Mouse (Mus musculus): ENCODE measurements around the gene Ptk7. TPM values are rescaled to one million over a fixed set of nuclear protein-coding genes. Genes with fewer than 3 reads are reported as not detected.

Gene Ptk7
- polyA plus RNA-seq, 1 experiment from 2014 or later = 43.3 TPM

DNA sequence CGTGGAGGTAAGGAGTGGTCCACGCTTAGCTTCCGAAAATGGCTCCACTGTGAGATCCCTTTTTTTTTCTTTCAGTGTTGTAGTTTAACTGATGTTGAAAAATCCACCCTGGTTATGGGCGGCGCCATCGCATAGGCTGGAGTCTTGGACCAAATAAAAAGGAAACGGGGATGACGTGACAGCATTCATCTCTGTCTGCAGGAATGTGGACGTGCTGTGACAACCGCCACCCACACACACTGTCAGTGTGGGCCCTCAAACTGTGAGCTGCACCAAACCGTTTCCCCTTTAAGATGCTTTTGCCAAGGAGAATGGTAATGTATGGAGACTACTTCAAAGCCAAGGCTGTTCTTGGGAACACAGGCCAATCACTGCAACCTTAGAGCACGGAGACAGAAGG, 23.3 kb downstream of the Ptk7 start:
- H3K4me2 ChIP-seq (ENCODE audit: low read depth, low read length, severe bottlenecking) = no peak overlapping the region
- peaks cover 2% of the 10 kb centered on the region; the same call in 1 of the 2 replicates for H3K4me1 ChIP-seq (replicated peaks; ENCODE audit: control insufficient read depth, insufficient read depth, low read length)

DNA sequence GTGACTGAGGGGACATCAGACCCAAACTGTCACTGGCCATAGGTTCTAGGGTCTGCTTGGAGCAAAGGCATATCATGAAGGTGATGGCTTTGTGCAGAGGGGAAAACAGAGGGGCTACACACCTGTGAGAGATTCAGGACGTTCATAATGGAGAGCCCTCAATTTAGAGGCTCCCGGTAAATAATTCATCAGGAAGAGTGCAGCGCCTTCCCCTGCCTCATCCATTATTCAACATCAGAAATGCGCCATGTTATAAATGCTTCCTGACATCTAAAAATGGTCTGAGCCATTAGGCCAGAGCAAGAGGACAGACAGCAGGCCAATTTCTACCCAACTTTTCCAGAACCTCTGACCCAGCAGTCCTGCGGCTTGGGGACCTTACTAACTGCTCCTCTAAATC, 24.2 kb downstream of the Ptk7 start:
- H3K9me3 ChIP-seq (ENCODE audit: control insufficient read depth, low read length) = no peaks in the 10 kb centered on the region
- no peak overlapping the region for H3K9ac ChIP-seq (ENCODE audit: low read length)

More for the DNA sequence above, 23.3 kb downstream of the Ptk7 start:
- Histone ChIP-seq H3K36me3 (ENCODE audit: control insufficient read depth, insufficient read depth, low read length) (no peaks in the 10 kb centered on the region), H3K27me3 (ENCODE audit: control insufficient read depth, insufficient read depth, low read length) (no peaks in the 10 kb centered on the region), H3K9ac (ENCODE audit: low read length) (no peak overlapping the region), H3K9me3 (ENCODE audit: control insufficient read depth, low read length) (no peaks in the 10 kb centered on the region), H3K27ac (ENCODE audit: low read depth, low read length) (no peak overlapping the region), H3K4me3 (ENCODE audit: low read depth, low read length) (no peak overlapping the region)
- ATAC-seq (replicated peaks; ENCODE audit: low FRiP score) (no peak), DNase-seq (ENCODE audit: low spot score) (no peak)
- 87% methylated on average over 12 of the region's 12 CpGs for WGBS

DNA sequence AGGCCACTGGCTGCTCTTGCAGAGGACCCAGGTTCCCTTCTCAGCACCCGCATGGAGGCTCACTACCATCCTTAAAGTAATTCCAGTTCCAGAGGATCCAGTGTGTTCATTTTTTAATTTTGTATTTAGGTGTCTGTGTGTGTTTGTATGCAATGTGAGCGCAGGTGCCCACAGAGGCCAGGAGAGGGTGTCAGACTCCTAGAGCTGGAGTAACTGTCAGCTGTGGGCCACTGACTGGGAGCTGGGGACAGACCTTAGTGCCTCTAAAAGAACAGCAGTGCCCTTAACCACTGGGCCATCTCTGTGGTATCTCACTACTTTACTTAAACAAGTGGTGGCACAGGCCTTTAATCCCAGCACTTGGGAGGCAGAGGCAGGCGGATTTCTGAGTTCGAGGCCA, 26.1 kb downstream of the Ptk7 start:
- Histone ChIP-seq H3K9me3 (ENCODE audit: control insufficient read depth, low read length) (no peaks in the 10 kb centered on the region), H3K27ac (ENCODE audit: low read depth, low read length) (no peak overlapping the region), H3K4me3 (ENCODE audit: low read depth, low read length) (no peak overlapping the region), H3K9ac (ENCODE audit: low read length) (no peak overlapping the region), H3K36me3 (ENCODE audit: control insufficient read depth, insufficient read depth, low read length) (no peaks in the 10 kb centered on the region), H3K27me3 (ENCODE audit: control insufficient read depth, insufficient read depth, low read length) (no peaks in the 10 kb centered on the region), H3K4me1 (replicated peaks; ENCODE audit: control insufficient read depth, insufficient read depth, low read length) (0 out of 2 replicates have a peak, but pooled peaks cover 2% of the 10 kb centered on the region), H3K4me2 (ENCODE audit: low read depth, low read length, severe bottlenecking) (no peak overlapping the region)
- WGBS = 94% methylated on average over 4 of the region's 4 CpGs
- ATAC-seq (replicated peaks; ENCODE audit: low FRiP score) (no peak), DNase-seq (ENCODE audit: low spot score) (no peak)

More for the DNA sequence above, 24.2 kb downstream of the Ptk7 start:
- no peaks in the 10 kb centered on the region for H3K36me3 ChIP-seq (ENCODE audit: control insufficient read depth, insufficient read depth, low read length)
- 75% methylated on average over 5 of the region's 5 CpGs for WGBS
- DNase-seq (ENCODE audit: low spot score) = no peak
- H3K4me3 ChIP-seq (ENCODE audit: low read depth, low read length) = no peak overlapping the region
- H3K4me2 ChIP-seq (ENCODE audit: low read depth, low read length, severe bottlenecking) = no peak overlapping the region
- ATAC-seq (replicated peaks; ENCODE audit: low FRiP score) = no peak
- H3K4me1 ChIP-seq (replicated peaks; ENCODE audit: control insufficient read depth, insufficient read depth, low read length) = peaks cover 2% of the 10 kb centered on the region; the same call in 1 of the 2 replicates
- no peaks in the 10 kb centered on the region for H3K27me3 ChIP-seq (ENCODE audit: control insufficient read depth, insufficient read depth, low read length)
- H3K27ac ChIP-seq (ENCODE audit: low read depth, low read length) = no peak overlapping the region

DNA sequence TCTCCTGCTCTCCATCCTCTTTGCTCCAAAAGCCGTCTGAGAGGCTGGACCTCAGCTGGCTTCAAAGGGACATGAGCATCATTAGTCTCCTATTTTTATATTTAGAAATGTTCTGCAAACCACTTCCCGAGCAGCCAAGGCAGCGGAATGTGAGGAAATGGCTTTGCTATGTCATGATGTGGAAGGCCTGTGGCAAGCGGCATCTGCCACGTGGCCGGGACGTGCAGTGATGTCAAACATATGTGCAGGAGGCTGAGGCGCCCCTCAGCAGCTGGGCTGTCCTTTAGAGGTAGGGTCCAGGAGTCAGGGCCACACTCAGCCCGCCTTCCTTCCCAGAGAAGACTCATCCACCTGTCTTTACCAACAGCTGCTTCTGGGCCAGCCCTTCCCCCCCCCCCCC, 27.1 kb downstream of the Ptk7 start:
- H3K9ac ChIP-seq (ENCODE audit: low read length) = no peak overlapping the region
- no peak overlapping the region for H3K27ac ChIP-seq (ENCODE audit: low read depth, low read length)
- H3K4me1 ChIP-seq (replicated peaks; ENCODE audit: control insufficient read depth, insufficient read depth, low read length) = 0 out of 2 replicates have a peak, but pooled peaks cover 2% of the 10 kb centered on the region
- DNase-seq (ENCODE audit: low spot score) = no peak
- no peaks in the 10 kb centered on the region for H3K27me3 ChIP-seq (ENCODE audit: control insufficient read depth, insufficient read depth, low read length)
- 77% methylated on average over 9 of the region's 9 CpGs for WGBS
- H3K36me3 ChIP-seq (ENCODE audit: control insufficient read depth, insufficient read depth, low read length) = no peaks in the 10 kb centered on the region
- H3K4me2 ChIP-seq (ENCODE audit: low read depth, low read length, severe bottlenecking) = no peak overlapping the region
- no peak overlapping the region for H3K4me3 ChIP-seq (ENCODE audit: low read depth, low read length)
- no peak for ATAC-seq (replicated peaks; ENCODE audit: low FRiP score)
- H3K9me3 ChIP-seq (ENCODE audit: control insufficient read depth, low read length) = no peaks in the 10 kb centered on the region

- ATAC-seq (replicated peaks; ENCODE audit: low FRiP score) (no peak), DNase-seq (ENCODE audit: low spot score) (no peak)
- Histone ChIP-seq H3K27ac (ENCODE audit: low read depth, low read length) (no peak overlapping the region), H3K9me3 (ENCODE audit: control insufficient read depth, low read length) (no peaks in the 10 kb centered on the region), H3K4me2 (ENCODE audit: low read depth, low read length, severe bottlenecking) (no peak overlapping the region), H3K9ac (ENCODE audit: low read length) (no peak overlapping the region), H3K36me3 (ENCODE audit: control insufficient read depth, insufficient read depth, low read length) (no peaks in the 10 kb centered on the region), H3K4me3 (ENCODE audit: low read depth, low read length) (no peak overlapping the region), H3K27me3 (ENCODE audit: control insufficient read depth, insufficient read depth, low read length) (no peaks in the 10 kb centered on the region), H3K4me1 (replicated peaks; ENCODE audit: control insufficient read depth, insufficient read depth, low read length) (0 out of 2 replicates have a peak, but pooled peaks cover 2% of the 10 kb centered on the region)
- WGBS = 94% methylated on average over 2 of the region's 2 CpGs
Measured at GRCm38 (mm10) chr17:46600569-46600968, 28.7 kb downstream of the Ptk7 start.

DNA sequence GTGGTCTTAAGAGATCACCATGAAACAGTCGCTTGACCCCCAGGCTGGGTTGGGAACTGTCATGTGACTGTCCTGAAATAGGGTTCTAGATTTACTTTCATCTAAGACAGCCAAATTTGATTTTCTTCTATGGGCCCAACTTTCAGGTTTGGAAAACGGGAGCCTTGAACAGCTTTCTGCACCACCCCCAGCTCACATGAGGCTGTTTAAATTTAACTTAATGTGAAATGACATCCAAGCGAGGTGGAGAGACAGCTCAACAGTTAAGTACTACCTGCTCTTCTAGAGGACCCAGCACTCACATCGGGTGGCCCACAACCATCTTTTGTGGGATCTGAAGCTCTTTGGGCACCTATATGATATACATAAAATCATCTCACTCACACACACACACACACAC, 30.3 kb downstream of the Ptk7 start:
- no peaks in the 10 kb centered on the region for H3K27me3 ChIP-seq (ENCODE audit: control insufficient read depth, insufficient read depth, low read length)
- ATAC-seq (replicated peaks; ENCODE audit: low FRiP score) = no peak

GRCm38 (mm10) chr17:46597956-46598355, 31.3 kb downstream of the Ptk7 start:
- DNase-seq (ENCODE audit: low spot score) = no peak
- H3K4me2 ChIP-seq (ENCODE audit: low read depth, low read length, severe bottlenecking) = no peak overlapping the region
- no peak overlapping the region for H3K4me3 ChIP-seq (ENCODE audit: low read depth, low read length)
- no peak overlapping the region for H3K9ac ChIP-seq (ENCODE audit: low read length)
- no peaks in the 10 kb centered on the region for H3K27me3 ChIP-seq (ENCODE audit: control insufficient read depth, insufficient read depth, low read length)
- ATAC-seq (replicated peaks; ENCODE audit: low FRiP score) = no peak
- 90% methylated on average over 11 of the region's 11 CpGs for WGBS
- H3K9me3 ChIP-seq (ENCODE audit: control insufficient read depth, low read length) = no peaks in the 10 kb centered on the region
- H3K27ac ChIP-seq (ENCODE audit: low read depth, low read length) = no peak overlapping the region
- no peaks in the 10 kb centered on the region for H3K4me1 ChIP-seq (replicated peaks; ENCODE audit: control insufficient read depth, insufficient read depth, low read length)
- H3K36me3 ChIP-seq (ENCODE audit: control insufficient read depth, insufficient read depth, low read length) = no peaks in the 10 kb centered on the region

More for the DNA sequence above, 30.3 kb downstream of the Ptk7 start:
- Histone ChIP-seq H3K36me3 (ENCODE audit: control insufficient read depth, insufficient read depth, low read length) (no peaks in the 10 kb centered on the region), H3K9ac (ENCODE audit: low read length) (no peak overlapping the region), H3K4me1 (replicated peaks; ENCODE audit: control insufficient read depth, insufficient read depth, low read length) (no peaks in the 10 kb centered on the region), H3K4me2 (ENCODE audit: low read depth, low read length, severe bottlenecking) (no peak overlapping the region), H3K4me3 (ENCODE audit: low read depth, low read length) (no peak overlapping the region), H3K9me3 (ENCODE audit: control insufficient read depth, low read length) (no peaks in the 10 kb centered on the region), H3K27ac (ENCODE audit: low read depth, low read length) (no peak overlapping the region)
- no peak for DNase-seq (ENCODE audit: low spot score)
- WGBS = 83% methylated on average over 4 of the region's 4 CpGs

GRCm38 (mm10) chr17:46595336-46595735, 34.0 kb downstream of the Ptk7 start:
- no peaks in the 10 kb centered on the region for H3K9me3 ChIP-seq (ENCODE audit: control insufficient read depth, low read length)
- no peak overlapping the region for H3K9ac ChIP-seq (ENCODE audit: low read length)
- DNase-seq (ENCODE audit: low spot score) = no peak
- WGBS = 84% methylated on average over 6 of the region's 6 CpGs
- H3K27me3 ChIP-seq (ENCODE audit: control insufficient read depth, insufficient read depth, low read length) = no peaks in the 10 kb centered on the region
- H3K4me3 ChIP-seq (ENCODE audit: low read depth, low read length) = no peak overlapping the region
- no peak overlapping the region for H3K27ac ChIP-seq (ENCODE audit: low read depth, low read length)
- no peak overlapping the region for H3K4me2 ChIP-seq (ENCODE audit: low read depth, low read length, severe bottlenecking)
- no peak for ATAC-seq (replicated peaks; ENCODE audit: low FRiP score)
- no peaks in the 10 kb centered on the region; the same call in 1 of the 2 replicates for H3K36me3 ChIP-seq (ENCODE audit: control insufficient read depth, insufficient read depth, low read length)
- H3K4me1 ChIP-seq (replicated peaks; ENCODE audit: control insufficient read depth, insufficient read depth, low read length) = no peaks in the 10 kb centered on the region

DNA sequence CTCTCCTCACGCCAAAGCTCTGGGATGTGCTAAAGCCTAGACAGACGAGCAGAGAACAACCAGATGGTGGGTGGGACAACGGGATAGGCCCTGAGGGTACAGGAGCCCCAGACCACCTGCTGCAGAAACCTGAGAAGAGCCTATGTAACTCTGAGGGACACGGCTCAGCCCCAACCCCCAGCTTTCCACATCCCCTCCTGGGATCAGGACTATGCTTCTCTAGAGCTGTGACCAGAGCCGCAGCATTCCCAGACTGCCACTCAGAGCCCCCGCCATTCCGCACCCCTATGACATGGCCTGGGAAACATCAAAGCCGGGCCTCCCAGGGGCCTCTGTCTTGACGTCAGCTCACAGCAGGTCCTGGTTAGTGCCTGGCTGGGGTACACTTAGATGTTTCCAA, 34.7 kb downstream of the Ptk7 start:
- Histone ChIP-seq H3K36me3 (ENCODE audit: control insufficient read depth, insufficient read depth, low read length) (peaks cover 2% of the 10 kb centered on the region; the same call in 1 of the 2 replicates), H3K9ac (ENCODE audit: low read length) (no peak overlapping the region), H3K4me1 (replicated peaks; ENCODE audit: control insufficient read depth, insufficient read depth, low read length) (no peaks in the 10 kb centered on the region), H3K9me3 (ENCODE audit: control insufficient read depth, low read length) (no peaks in the 10 kb centered on the region), H3K4me3 (ENCODE audit: low read depth, low read length) (no peak overlapping the region), H3K27ac (ENCODE audit: low read depth, low read length) (no peak overlapping the region), H3K27me3 (ENCODE audit: control insufficient read depth, insufficient read depth, low read length) (no peaks in the 10 kb centered on the region), H3K4me2 (ENCODE audit: low read depth, low read length, severe bottlenecking) (no peak overlapping the region)
- 63% methylated on average over 9 of the region's 9 CpGs for WGBS
- DNase-seq (ENCODE audit: low spot score) (no peak), ATAC-seq (replicated peaks; ENCODE audit: low FRiP score) (no peak)
